Mouse (Mus musculus): Measurements from ENCODE around the gene Rapgef4. TPM values are rescaled to one million over a fixed set of nuclear protein-coding genes. Genes with fewer than 3 reads are reported as not detected.

The Rapgef4 gene
- polyA plus RNA-seq, 1 experiment from 2014 or later, result 2.9 TPM

- Histone ChIP-seq H3K4me2 (replicated peaks; ENCODE audit: low read depth, low read length) (no peak overlapping the region), H3K27ac (ENCODE audit: low read depth, low read length) (no peak overlapping the region), H3K27me3 (ENCODE audit: control insufficient read depth, insufficient read depth, low read length) (no peaks in the 10 kb centered on the region), H3K9ac (ENCODE audit: low read depth, low read length) (no peak overlapping the region), H3K4me1 (replicated peaks; ENCODE audit: control insufficient read depth, insufficient read depth, low read length) (no peaks in the 10 kb centered on the region), H3K4me3 (ENCODE audit: low read depth, low read length) (no peak overlapping the region), H3K36me3 (ENCODE audit: control insufficient read depth, insufficient read depth, low read length) (no peaks in the 10 kb centered on the region), H3K9me3 (ENCODE audit: control insufficient read depth, low read length) (no peaks in the 10 kb centered on the region)
- WGBS, result 32% methylated on average over 3 of the region's 3 CpGs
- no peak for ATAC-seq (ENCODE audit: low FRiP score)
- peak; percentile 62 for DNase-seq (ENCODE audit: low spot score)
Observed at GRCm38 (mm10) chr2:72096345-72096744, 115.3 kb downstream of the Rapgef4 start.

GRCm38 (mm10) chr2:72098366-72098765, 117.3 kb downstream of the Rapgef4 start:
- no peaks in the 10 kb centered on the region for H3K4me1 ChIP-seq (replicated peaks; ENCODE audit: control insufficient read depth, insufficient read depth, low read length)
- H3K36me3 ChIP-seq (ENCODE audit: control insufficient read depth, insufficient read depth, low read length), result no peaks in the 10 kb centered on the region
- ATAC-seq (ENCODE audit: low FRiP score), result no peak
- 85% methylated on average over 8 of the region's 8 CpGs for WGBS
- H3K27me3 ChIP-seq (ENCODE audit: control insufficient read depth, insufficient read depth, low read length), result no peaks in the 10 kb centered on the region
- H3K9ac ChIP-seq (ENCODE audit: low read depth, low read length), result no peak overlapping the region
- DNase-seq (ENCODE audit: low spot score), result no peak
- H3K27ac ChIP-seq (ENCODE audit: low read depth, low read length), result no peak overlapping the region
- H3K4me2 ChIP-seq (replicated peaks; ENCODE audit: low read depth, low read length), result no peak overlapping the region
- H3K4me3 ChIP-seq (ENCODE audit: low read depth, low read length), result no peak overlapping the region
- no peaks in the 10 kb centered on the region for H3K9me3 ChIP-seq (ENCODE audit: control insufficient read depth, low read length)

GRCm38 (mm10) chr2:72104604-72105003, 123.6 kb downstream of the Rapgef4 start:
- Histone ChIP-seq H3K4me1 (replicated peaks; ENCODE audit: control insufficient read depth, insufficient read depth, low read length) (no peaks in the 10 kb centered on the region), H3K27me3 (ENCODE audit: control insufficient read depth, insufficient read depth, low read length) (no peaks in the 10 kb centered on the region), H3K9me3 (ENCODE audit: control insufficient read depth, low read length) (no peaks in the 10 kb centered on the region), H3K27ac (ENCODE audit: low read depth, low read length) (no peak overlapping the region), H3K4me3 (ENCODE audit: low read depth, low read length) (no peak overlapping the region), H3K9ac (ENCODE audit: low read depth, low read length) (no peak overlapping the region), H3K36me3 (ENCODE audit: control insufficient read depth, insufficient read depth, low read length) (no peaks in the 10 kb centered on the region), H3K4me2 (replicated peaks; ENCODE audit: low read depth, low read length) (no peak overlapping the region)
- WGBS, result 78% methylated on average over 8 of the region's 8 CpGs
- no peak for ATAC-seq (ENCODE audit: low FRiP score)
- no peak for DNase-seq (ENCODE audit: low spot score)

- no peaks in the 10 kb centered on the region for H3K4me1 ChIP-seq (replicated peaks; ENCODE audit: control insufficient read depth, insufficient read depth, low read length)
- no peaks in the 10 kb centered on the region for H3K9me3 ChIP-seq (ENCODE audit: control insufficient read depth, low read length)
- DNase-seq (ENCODE audit: low spot score), result no peak
- H3K36me3 ChIP-seq (ENCODE audit: control insufficient read depth, insufficient read depth, low read length), result no peaks in the 10 kb centered on the region
- no peak overlapping the region for H3K27ac ChIP-seq (ENCODE audit: low read depth, low read length)
- H3K4me3 ChIP-seq (ENCODE audit: low read depth, low read length), result no peak overlapping the region
- WGBS, result 67% methylated on average over 12 of the region's 12 CpGs
- no peak overlapping the region for H3K9ac ChIP-seq (ENCODE audit: low read depth, low read length)
- ATAC-seq (ENCODE audit: low FRiP score), result no peak
- H3K4me2 ChIP-seq (replicated peaks; ENCODE audit: low read depth, low read length), result no peak overlapping the region
- no peaks in the 10 kb centered on the region for H3K27me3 ChIP-seq (ENCODE audit: control insufficient read depth, insufficient read depth, low read length)
Observed at GRCm38 (mm10) chr2:72107525-72108180, 126.6 kb downstream of the Rapgef4 start.

- 77% methylated on average over 4 of the region's 4 CpGs for WGBS
- Histone ChIP-seq H3K4me2 (replicated peaks; ENCODE audit: low read depth, low read length) (no peak overlapping the region), H3K9me3 (ENCODE audit: control insufficient read depth, low read length) (no peaks in the 10 kb centered on the region)
Observed at GRCm38 (mm10) chr2:72108448-72109312, 127.6 kb downstream of the Rapgef4 start.

GRCm38 (mm10) chr2:72110404-72110803, 129.4 kb downstream of the Rapgef4 start:
- no peak overlapping the region for H3K9ac ChIP-seq (ENCODE audit: low read depth, low read length)
- H3K27ac ChIP-seq (ENCODE audit: low read depth, low read length), result no peak overlapping the region
- ATAC-seq (ENCODE audit: low FRiP score) (no peak), DNase-seq (ENCODE audit: low spot score) (no peak)
- H3K4me3 ChIP-seq (ENCODE audit: low read depth, low read length), result no peak overlapping the region
- no peaks in the 10 kb centered on the region for H3K36me3 ChIP-seq (ENCODE audit: control insufficient read depth, insufficient read depth, low read length)
- H3K4me2 ChIP-seq (replicated peaks; ENCODE audit: low read depth, low read length), result no peak overlapping the region
- H3K4me1 ChIP-seq (replicated peaks; ENCODE audit: control insufficient read depth, insufficient read depth, low read length), result no peaks in the 10 kb centered on the region
- no peaks in the 10 kb centered on the region for H3K9me3 ChIP-seq (ENCODE audit: control insufficient read depth, low read length)
- no peaks in the 10 kb centered on the region for H3K27me3 ChIP-seq (ENCODE audit: control insufficient read depth, insufficient read depth, low read length)
- 89% methylated on average over 5 of the region's 5 CpGs for WGBS

More at GRCm38 (mm10) chr2:72108448-72109312, 127.6 kb downstream of the Rapgef4 start:
- H3K27me3 ChIP-seq (ENCODE audit: control insufficient read depth, insufficient read depth, low read length), result no peaks in the 10 kb centered on the region
- H3K36me3 ChIP-seq (ENCODE audit: control insufficient read depth, insufficient read depth, low read length), result no peaks in the 10 kb centered on the region
- ATAC-seq (ENCODE audit: low FRiP score), result no peak
- no peaks in the 10 kb centered on the region for H3K4me1 ChIP-seq (replicated peaks; ENCODE audit: control insufficient read depth, insufficient read depth, low read length)
- H3K9ac ChIP-seq (ENCODE audit: low read depth, low read length), result no peak overlapping the region
- no peak for DNase-seq (ENCODE audit: low spot score)
- no peak overlapping the region for H3K4me3 ChIP-seq (ENCODE audit: low read depth, low read length)
- H3K27ac ChIP-seq (ENCODE audit: low read depth, low read length), result no peak overlapping the region

GRCm38 (mm10) chr2:72113716-72114115, 132.7 kb downstream of the Rapgef4 start:
- H3K9me3 ChIP-seq (ENCODE audit: control insufficient read depth, low read length), result no peaks in the 10 kb centered on the region
- no peak overlapping the region for H3K4me2 ChIP-seq (replicated peaks; ENCODE audit: low read depth, low read length)
- whole genome bisulfite sequencing, result 84% methylated on average over 5 of the region's 5 CpGs
- no peak overlapping the region for H3K4me3 ChIP-seq (ENCODE audit: low read depth, low read length)
- DNase-seq (ENCODE audit: low spot score), result no peak
- H3K27ac ChIP-seq (ENCODE audit: low read depth, low read length), result no peak overlapping the region
- no peak for ATAC-seq (ENCODE audit: low FRiP score)
- no peaks in the 10 kb centered on the region for H3K4me1 ChIP-seq (replicated peaks; ENCODE audit: control insufficient read depth, insufficient read depth, low read length)
- H3K36me3 ChIP-seq (ENCODE audit: control insufficient read depth, insufficient read depth, low read length), result no peaks in the 10 kb centered on the region
- H3K9ac ChIP-seq (ENCODE audit: low read depth, low read length), result no peak overlapping the region
- H3K27me3 ChIP-seq (ENCODE audit: control insufficient read depth, insufficient read depth, low read length), result no peaks in the 10 kb centered on the region

GRCm38 (mm10) chr2:72114148-72114559, 133.1 kb downstream of the Rapgef4 start:
- Histone ChIP-seq H3K4me3 (ENCODE audit: low read depth, low read length) (no peak overlapping the region), H3K27me3 (ENCODE audit: control insufficient read depth, insufficient read depth, low read length) (no peaks in the 10 kb centered on the region), H3K9me3 (ENCODE audit: control insufficient read depth, low read length) (no peaks in the 10 kb centered on the region), H3K4me1 (replicated peaks; ENCODE audit: control insufficient read depth, insufficient read depth, low read length) (no peaks in the 10 kb centered on the region), H3K27ac (ENCODE audit: low read depth, low read length) (no peak overlapping the region), H3K4me2 (replicated peaks; ENCODE audit: low read depth, low read length) (no peak overlapping the region), H3K9ac (ENCODE audit: low read depth, low read length) (no peak overlapping the region), H3K36me3 (ENCODE audit: control insufficient read depth, insufficient read depth, low read length) (no peaks in the 10 kb centered on the region)
- DNase-seq (ENCODE audit: low spot score) (no peak), ATAC-seq (ENCODE audit: low FRiP score) (no peak)
- 89% methylated on average over 4 of the region's 4 CpGs for WGBS

GRCm38 (mm10) chr2:72116103-72116502, 135.1 kb downstream of the Rapgef4 start:
- no peaks in the 10 kb centered on the region for H3K36me3 ChIP-seq (ENCODE audit: control insufficient read depth, insufficient read depth, low read length)
- no peaks in the 10 kb centered on the region for H3K9me3 ChIP-seq (ENCODE audit: control insufficient read depth, low read length)
- WGBS, result 79% methylated on average over 7 of the region's 7 CpGs
- H3K27me3 ChIP-seq (ENCODE audit: control insufficient read depth, insufficient read depth, low read length), result no peaks in the 10 kb centered on the region
- H3K27ac ChIP-seq (ENCODE audit: low read depth, low read length), result no peak overlapping the region
- no peaks in the 10 kb centered on the region for H3K4me1 ChIP-seq (replicated peaks; ENCODE audit: control insufficient read depth, insufficient read depth, low read length)
- H3K9ac ChIP-seq (ENCODE audit: low read depth, low read length), result no peak overlapping the region
- no peak overlapping the region for H3K4me2 ChIP-seq (replicated peaks; ENCODE audit: low read depth, low read length)
- H3K4me3 ChIP-seq (ENCODE audit: low read depth, low read length), result no peak overlapping the region
- no peak for DNase-seq (ENCODE audit: low spot score)
- no peak for ATAC-seq (ENCODE audit: low FRiP score)

Data from hindbrain, embryonic 11.5 days (tissue).